Mouse (Mus musculus) cerebellum, adult 18-20 months (tissue): ENCODE results near the gene Acvr1.

ENCODE experiments used
- DNase-seq, 2 experiments: peaks; one replicate each; pipeline ENCODE4 v3.0.0; 2021

The Acvr1 gene

DNA sequence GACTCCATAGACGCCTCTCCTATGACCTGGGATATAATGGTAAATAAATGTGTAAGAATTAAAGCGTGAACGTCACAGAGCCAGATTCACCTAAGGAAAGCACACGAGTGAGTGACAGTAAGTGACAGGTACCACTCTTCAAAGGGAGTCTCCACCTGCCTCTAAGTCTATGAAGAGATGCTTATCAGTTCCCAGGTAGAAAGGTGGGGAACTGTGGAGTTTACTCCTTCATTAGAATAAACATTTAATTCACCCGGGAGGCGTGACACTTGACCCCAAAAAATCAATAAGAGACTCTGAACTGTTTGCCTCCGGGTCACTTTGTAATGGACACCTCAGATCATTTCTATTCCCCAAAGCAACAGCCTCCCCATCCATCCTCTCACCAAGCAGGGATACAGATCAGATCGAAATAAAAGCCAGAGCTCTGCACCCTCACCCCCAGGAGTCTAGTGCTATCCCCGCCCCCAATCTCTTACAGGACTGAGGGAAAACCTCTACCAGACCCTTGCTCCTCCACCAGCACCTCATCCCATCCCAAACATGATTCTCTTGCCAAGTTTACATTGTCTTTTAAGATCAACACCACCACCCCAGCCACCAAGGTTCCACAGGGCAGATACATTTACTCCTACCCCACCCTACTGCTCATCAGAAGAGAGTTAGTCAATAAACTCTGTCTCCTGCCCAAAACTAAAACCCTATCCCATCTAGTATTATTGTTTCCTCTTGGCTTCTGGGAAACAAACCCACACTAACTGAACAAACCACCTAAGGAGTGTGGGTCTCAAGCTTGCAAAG lies 9.7 kb downstream of the Acvr1 start:
- no peak for DNase-seq

DNA sequence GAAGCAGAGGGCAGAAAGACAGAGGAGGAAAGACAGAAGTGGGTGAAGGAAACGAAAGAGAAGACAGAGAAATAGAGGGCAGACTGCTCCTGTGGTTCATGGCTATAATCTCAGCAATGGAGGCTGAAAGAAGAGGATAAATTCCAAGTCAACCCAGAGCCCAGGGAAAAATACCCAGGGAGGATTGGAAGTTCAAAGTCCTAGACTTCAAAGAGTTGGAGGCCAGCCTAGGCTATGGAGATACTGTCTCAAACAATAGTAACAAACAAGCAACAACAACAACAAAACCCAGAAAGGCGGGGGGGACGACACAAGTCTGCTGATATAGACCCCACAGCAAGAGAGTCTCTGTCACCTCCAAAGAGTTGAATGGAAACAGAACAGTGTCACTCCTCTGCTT lies 14.7 kb downstream of the Acvr1 start:
- no peak for DNase-seq

DNA sequence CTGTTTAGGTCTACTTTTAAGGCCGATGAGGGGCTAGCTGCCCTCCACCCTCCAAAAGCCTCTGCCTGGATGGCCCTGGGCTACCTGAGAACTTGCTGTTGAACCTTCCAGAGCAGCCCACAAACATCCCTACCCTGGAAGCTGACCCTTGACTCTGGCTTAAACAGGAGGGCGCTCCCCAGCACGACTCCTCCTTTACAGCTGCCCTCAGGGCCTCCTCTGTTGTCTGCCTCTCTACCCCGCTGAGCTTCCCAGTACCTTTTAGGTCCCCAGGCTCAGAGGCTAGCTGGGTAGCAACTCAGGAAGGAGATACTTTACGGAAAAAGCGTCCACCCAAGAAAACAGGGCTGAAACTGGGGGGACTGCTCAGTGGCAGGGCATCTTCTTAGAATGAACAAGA lies 15.1 kb downstream of the Acvr1 start:
- DNase-seq = no peak

DNA sequence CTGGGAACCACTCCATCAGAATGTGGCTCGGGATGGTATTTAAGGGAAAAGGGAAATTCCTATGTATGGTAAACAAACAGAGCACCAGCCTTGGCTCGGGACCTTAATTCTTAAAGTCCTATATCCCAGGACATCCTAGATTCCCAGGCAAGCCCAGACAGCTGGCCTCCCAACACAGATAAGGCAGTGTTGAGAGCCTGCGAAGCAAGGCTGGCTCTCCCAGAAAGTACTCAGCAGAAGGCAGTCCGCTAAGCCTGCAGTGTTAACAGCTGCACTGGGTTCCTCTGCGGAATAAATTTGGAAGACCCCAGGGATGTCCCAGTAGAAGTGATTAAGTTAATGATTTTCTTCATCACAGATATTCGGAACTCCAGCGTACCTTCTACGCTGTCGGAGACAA lies 16.5 kb downstream of the Acvr1 start:
- DNase-seq = no peak

DNA sequence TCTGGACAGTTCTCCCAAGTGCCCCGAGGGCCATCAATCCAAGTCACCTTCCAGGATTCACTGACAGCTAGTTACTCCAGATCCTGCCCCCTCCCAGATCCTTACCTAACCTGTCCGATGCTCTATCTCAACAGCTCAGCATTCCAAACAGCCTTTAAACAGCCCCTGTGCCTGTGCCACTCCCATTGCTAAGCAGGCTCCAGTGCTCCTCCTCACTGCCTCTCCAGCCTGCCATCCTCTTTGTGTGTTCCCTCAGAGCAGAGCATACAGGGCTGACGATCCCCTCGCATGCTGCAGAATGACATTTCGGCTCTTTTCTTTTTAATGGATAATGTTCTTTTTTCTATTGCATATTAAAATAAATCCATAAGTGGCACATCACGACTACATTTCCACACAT lies 17.0 kb downstream of the Acvr1 start:
- no peak for DNase-seq

DNA sequence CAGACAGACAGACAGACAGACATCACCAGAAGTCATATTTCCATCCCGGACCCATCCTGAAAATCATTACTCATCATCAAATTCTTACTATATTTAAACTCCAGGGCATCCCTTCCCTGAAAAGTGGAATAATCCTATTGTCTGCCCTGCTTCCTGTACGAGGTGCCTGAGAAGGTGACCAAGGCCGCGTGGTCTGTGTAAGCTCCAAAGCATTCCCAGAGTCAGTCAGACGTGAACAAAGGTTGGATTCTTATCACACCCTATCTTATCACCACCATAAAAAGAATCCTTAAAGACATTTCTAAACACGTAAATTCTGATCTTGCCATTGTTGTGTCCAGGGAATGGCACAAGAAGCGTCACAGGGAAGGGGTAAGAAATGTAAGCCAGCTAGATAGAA lies 18.0 kb downstream of the Acvr1 start:
- DNase-seq = no peak

DNA sequence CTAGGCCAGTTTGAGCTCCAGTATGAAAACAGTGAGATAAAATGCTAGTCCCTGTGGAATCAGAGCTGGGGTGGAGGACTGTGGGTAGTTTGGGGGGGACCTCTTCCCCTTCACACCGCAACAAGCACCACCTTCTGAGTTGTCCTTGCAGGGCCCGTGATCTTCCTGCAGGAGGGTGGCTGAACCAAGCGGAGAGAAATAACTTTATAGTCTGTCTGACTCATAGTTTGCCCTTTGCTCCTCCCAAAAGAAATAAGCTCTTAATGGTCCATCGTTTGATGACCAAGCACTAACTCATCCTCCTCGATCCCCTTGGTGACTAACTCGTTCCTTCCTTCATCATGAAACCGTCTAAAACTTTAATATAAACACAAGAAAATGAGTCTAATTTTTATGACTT lies 20.7 kb downstream of the Acvr1 start:
- no peak for DNase-seq

DNA sequence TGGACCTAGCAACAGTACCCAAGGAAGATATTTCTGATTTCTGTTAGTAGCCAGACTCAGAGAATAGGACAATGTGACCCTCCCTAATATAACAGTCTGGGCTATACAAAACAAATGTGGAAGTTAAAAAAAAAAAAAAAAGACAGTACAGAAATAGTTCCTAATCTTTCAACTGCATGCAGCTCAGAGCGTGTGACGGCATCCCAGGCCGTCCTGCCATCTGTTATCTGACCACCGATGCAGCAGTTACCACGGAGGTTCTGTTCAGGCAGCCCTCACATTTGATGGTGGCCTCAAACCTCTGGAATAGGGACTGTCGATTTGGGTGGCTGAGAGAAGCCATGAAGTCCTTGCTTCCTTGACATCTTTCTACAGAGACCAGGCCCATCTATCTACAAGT lies 22.6 kb downstream of the Acvr1 start:
- DNase-seq = no peak

DNA sequence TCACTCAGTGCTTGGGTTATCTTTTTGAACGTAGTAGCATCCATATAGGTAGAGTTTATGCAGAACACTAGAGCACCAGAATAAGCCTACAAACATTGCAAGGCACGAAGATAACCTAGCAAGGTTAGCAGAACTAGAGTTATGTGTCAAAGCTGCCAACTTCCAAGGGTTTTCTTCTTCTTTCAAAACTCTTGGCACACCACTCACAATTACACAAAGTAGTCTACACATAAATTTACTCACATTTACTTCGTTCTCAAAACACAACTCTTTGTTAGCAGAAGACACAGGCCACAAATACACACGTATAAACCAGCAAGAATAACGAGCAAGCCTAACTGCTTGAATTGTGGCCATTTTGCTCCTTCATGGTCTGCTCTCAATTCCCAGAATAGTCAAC lies 23.7 kb downstream of the Acvr1 start:
- no peak for DNase-seq

DNA sequence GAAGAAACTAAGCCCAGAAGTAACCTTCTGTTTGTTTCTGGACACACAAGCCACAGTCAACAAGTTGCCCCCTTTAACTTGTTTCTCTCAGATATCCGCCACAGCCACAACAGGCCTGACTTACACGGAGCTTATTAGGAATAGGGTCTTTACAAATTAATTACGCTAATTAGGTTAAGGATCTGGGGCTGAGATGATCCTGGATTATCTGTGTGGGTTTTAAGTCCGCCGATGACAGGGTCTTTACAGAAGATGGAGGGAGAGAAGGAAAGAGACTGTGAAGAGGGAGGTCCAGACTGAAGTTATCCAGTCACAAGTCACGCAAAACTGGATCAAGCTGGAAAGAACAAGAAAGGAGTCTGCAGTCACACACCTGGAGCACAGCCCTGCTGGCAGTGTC lies 28.8 kb downstream of the Acvr1 start:
- DNase-seq = no peak

DNA sequence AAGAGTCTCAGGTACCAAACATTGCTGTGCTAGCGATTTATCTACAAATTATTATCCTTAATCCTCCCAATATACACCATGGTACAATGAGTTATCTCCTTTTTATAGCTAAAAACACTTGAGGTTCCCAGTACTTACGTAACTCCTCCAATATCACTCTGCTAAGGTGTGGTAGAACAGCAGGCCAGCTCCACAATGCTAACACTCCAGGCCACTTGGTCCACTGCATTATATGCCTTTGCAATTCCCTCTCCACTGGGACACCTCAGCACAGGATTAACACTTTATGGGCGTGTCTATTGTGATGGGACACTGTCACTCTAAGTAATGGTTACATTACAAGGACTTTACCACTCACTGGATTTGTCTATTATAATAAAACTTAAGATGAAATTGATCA lies 30.2 kb downstream of the Acvr1 start:
- no peak for DNase-seq

DNA sequence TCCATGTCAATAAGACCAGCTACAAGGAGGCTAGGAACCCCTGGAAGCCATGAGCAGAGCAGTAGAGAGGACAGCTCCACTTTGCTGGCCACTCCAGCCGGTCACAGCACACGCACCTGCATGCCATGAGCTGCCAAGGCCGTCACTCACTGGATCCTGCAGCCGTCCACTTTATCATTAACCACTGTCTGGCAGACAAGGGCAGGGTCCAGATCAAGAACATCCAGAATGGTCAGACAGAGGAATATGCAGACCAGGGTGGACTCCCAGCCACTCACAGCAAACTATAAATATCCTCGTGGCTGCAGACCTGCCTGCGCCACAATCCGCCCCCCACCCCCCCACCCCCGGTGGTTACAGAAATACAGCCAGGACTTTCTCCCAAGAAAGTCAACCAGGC lies 31.7 kb downstream of the Acvr1 start:
- DNase-seq = no peak

DNA sequence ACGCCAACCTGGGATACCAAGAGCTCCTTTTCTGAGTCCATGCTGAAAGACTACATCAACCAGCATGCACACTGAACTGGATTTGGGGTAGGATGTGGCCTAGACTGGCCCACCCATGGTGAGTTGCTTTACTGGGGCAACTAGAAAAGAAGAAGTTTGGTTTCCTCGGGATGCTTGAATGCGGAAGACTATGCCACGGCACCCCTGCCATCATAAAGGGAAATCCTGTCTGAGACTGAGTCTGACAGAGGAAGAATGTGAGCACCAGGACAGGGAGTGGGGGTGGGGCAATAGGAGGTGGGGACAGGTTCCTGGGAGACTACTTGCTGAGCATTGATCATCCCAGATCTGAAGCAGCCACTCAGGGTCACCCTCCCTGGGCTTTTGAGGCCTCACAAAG lies 32.6 kb downstream of the Acvr1 start:
- peak in 1 of 2 experiments; percentile 25 for DNase-seq

DNA sequence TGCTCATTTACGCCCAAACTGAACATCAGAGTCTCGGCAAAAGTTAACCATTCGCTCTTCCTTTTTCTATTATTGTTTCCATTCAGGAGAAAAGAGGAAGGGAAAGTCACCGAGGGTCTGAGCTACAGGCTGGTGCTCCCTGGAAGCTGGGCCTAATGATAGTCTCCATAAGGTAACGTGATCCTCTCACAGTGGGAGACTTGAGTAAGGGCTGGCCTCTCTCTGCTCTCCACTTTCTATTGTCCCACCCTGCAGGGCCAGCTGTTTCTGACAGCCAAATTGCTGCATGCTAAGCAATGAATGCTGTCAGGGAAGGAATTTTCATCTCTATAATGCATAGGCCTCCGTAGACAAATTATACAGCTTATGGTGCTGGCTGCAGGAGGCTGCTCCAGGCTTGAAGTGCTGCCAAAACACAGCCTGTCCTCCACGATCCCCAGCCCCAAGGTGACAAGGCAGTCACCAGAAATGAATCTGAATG lies 33.4 kb downstream of the Acvr1 start:
- peak; percentile 69 to 72 for DNase-seq

DNA sequence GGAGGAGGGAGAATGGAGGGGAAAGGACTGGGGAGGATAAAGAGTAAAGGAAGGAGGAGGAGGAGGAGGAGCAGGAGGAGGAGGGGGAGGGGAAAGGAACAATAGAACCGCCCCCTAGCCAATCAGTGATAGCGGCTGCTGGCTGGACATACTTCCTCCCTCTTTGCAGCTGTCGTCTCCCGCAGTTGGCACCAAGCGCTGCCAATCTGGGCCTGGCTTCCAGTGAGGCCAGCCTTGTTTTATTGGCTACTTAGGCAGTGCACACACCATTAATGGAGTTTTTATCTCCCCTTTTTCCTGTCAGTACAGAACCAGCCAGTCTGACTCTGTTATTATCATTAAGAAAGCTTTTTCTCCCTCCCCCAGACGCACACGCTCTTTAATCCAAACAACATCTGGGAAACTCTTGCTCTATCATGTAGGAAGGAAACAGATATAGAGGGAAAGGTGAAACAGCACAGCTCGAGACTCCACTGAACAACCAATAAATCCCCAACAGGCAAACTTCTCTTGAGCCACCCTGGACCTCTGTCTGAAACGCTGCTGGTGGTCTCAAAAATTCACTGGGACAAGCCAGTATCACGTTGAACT lies 34.6 kb downstream of the Acvr1 start:
- peak; percentile 43 to 54 for DNase-seq

DNA sequence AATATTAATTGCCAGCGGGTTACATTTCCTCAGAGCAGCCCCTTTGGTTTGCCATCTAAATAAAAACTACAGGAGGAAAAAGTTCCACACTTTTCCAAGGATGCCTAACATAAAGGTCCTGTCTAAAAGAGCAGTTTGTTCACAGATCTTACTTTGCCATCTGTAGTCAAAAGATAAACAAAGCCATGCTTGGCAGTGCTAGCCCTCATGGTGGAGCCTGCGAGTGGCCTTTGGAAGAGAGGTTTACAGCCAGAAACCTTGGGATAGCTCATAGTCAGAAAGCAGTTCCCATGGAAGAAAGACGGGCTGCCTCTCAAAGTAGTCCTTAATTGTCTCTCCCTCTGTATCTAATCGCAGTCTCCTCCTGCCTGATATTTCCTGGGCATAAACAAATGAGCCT lies 36.4 kb downstream of the Acvr1 start:
- DNase-seq = peak in 1 of 2 experiments; percentile 27

DNA sequence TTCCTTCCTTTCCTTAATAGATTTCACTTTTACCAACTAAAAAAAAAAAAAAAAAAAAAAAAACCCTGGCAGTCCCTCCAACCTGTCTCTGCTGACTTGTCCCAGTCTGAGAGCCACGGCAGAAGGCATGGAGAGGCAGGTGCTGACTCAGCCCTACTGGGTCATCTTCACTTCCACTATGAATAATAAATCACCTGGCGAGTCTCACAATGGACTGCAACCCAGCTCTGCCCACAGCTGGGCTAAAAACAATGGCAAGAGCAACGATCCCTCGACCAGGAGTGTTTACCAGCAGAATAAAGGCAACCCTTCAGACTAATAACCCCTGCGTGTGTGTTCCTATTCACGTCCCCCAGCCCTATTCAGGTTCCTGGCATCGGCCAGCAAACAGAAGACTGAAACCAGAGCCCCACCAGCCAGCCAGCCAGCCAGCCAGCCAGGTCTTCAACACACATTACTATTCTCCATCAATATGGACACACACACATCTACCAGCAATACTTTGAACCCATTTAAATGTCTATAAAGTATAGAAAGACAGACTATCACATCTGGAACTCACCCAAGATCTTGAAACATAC lies 37.0 kb downstream of the Acvr1 start:
- peak; percentile 36 to 63 for DNase-seq

DNA sequence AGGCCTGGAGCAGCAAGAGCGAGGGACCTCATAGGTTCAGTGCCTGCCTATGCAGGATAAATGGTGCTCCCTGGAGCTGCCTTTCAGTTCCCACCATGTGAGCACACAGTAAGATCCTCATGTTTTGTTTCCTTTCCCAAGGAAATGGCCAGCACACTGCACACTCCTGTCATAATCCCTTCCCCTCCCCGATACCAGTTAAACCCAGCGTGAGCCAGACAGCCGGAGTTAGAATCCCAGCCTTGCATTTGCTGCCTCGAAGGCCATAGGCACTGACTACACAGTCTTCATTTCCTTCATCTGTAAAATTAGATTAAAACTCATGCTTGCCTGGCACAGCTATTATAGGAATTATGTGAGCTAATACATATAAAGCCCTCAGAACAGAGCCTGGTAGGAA lies 37.6 kb downstream of the Acvr1 start:
- DNase-seq = no peak

DNA sequence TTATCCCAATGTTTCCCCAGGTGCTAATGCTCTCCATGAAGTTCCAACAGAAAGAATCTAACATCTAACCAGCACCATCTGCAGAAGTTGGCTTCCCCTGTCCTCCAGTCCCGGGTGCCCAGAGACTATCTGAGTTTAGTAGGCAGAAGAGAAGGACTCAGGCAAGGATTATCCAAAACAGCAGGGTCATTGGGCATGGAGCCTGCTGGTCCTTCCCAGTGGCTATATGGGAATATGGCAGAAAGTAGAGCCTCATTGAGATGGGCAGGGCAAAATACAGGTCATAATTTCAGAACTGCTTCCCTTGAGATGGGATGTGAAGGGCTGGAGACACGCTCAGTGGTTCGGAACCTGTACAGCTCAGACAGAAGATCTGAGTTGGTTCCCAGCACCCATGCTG lies 39.2 kb downstream of the Acvr1 start:
- no peak for DNase-seq

DNA sequence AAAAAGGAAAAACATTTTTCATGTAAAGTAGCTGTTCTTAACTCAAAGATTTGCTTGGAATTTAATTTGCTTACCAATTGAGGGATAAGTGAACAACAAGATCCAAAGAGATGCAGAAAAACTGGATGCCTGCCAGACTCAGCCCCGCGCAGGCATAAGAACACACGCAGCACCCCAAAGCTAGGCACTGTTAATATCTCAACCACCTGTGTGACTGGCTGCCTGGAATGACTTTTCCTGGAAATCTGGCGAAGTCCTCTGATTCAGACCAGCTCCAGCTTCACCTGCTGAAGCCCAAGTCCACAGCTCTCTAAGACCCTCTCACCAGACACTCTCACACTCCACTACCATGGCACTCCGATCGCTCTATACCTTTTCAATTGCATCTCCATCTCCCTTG lies 42.6 kb downstream of the Acvr1 start:
- no peak for DNase-seq

DNA sequence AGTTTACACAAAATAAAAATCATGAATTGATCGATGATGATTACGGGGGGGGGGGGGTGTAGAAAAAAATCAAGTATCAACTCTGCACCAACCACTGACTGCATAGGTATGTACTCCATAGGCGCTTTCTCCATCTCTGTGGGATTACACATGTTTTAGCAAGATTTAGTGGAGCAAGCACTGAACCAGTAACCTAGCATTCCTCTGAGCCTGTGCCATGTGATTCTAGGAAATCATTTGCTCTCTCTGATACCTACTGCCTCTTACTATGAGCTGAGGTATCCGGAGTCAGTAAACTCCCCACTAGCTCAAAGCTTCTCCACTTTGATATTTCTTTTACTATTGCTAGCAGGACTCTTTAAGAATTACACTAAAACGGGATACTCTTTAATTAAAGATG lies 43.1 kb downstream of the Acvr1 start:
- no peak for DNase-seq

DNA sequence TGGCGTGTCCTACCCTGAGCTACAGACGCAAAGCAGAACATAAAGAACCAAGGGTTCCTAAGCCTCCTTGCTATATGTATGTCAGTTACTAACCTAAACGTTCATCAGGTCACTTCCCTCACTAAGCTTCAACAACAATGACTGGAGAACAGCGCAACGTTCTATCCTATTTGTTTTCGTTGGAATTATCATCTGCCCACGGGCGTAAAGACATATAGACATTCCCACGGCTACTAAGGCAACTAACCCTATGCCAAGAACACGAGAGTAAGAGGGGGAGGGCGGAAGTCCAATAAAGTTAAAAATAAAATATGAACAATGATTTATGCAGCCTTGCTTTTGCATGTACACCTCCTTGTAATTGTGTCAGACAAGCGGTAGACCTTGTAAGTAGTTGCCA lies 43.9 kb downstream of the Acvr1 start:
- DNase-seq = no peak

DNA sequence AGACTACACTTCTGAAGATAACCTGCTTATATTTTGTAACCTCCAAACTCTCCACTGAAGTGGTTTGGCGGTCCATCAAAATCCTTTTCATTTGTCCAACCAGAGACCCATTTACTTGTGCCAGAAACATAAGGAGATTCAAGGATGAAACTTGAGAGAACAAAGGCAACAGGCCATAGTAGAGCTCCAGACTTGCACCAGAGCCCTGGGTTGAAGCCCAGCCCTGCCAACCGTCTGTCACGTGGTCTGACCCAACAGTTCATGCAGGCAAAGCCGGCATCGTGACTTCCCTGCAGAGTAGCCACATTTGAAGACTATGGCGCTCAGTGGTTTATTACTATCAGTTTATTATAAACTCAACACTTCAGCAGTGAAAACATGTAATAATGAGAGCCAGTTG lies 45.3 kb downstream of the Acvr1 start:
- DNase-seq = peak; percentile 30 to 39

DNA sequence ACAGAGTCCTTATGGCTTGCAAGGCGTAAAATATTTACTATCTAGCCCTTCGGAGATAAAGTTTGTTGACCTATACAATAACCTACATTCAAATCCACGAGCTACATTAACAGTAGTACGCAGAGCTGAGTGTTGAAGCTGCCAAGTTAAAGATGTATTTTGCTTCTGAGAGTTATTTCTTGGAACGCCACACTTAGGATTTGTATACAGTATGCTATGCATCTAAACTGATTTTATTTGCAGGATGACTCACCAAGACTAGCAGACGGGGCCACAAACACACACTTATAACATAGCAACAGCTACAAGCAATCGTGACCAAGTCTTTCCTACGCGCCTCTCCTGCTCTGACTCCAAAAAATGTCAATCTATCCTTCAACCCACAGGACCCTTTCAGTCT lies 46.2 kb downstream of the Acvr1 start:
- no peak for DNase-seq
